Mouse (Mus musculus): Measurements from ENCODE around the gene Prkaa1.
"Not testable (repeated sequence)": the region's sequence is repeated elsewhere in the genome, so short reads cannot be mapped to it uniquely, and the experiment has no call there.

Prkaa1 gene

GRCm38 (mm10) chr15:5129111-5129805 is 14.4 kb upstream of the Prkaa1 start:
- no peak for DNase-seq (ENCODE audit: low spot score in 2 of 2)

GRCm38 (mm10) chr15:5130887-5131668 is 12.6 kb upstream of the Prkaa1 start:
- DNase-seq (ENCODE audit: low spot score in 2 of 2): not testable (repeated sequence)

- DNase-seq (ENCODE audit: low spot score in 2 of 2): no peak
Measured at GRCm38 (mm10) chr15:5133301-5133700, 10.4 kb upstream of the Prkaa1 start.

- DNase-seq (ENCODE audit: low spot score in 2 of 2): no peak
Measured at GRCm38 (mm10) chr15:5134179-5134578, 9.5 kb upstream of the Prkaa1 start.

- no peak for DNase-seq (ENCODE audit: low spot score in 2 of 2)
Measured at GRCm38 (mm10) chr15:5134945-5135483, 8.6 kb upstream of the Prkaa1 start.

- DNase-seq (ENCODE audit: low spot score in 2 of 2): no peak
Measured at GRCm38 (mm10) chr15:5138021-5138856, 5.4 kb upstream of the Prkaa1 start.

GRCm38 (mm10) chr15:5139366-5139765 is 4.3 kb upstream of the Prkaa1 start:
- no peak for DNase-seq (ENCODE audit: low spot score in 2 of 2)

GRCm38 (mm10) chr15:5139863-5140262 is 3.8 kb upstream of the Prkaa1 start:
- no peak for DNase-seq (ENCODE audit: low spot score in 2 of 2)

- DNase-seq (ENCODE audit: low spot score in 2 of 2): no peak
Measured at GRCm38 (mm10) chr15:5140357-5140756, 3.3 kb upstream of the Prkaa1 start.

GRCm38 (mm10) chr15:5142047-5142446 is 1.6 kb upstream of the Prkaa1 start:
- no peak for DNase-seq (ENCODE audit: low spot score in 2 of 2)

- no peak for DNase-seq (ENCODE audit: low spot score in 2 of 2)
Measured at GRCm38 (mm10) chr15:5142714-5143113, 947 bp upstream of the Prkaa1 start.

- DNase-seq (ENCODE audit: low spot score in 2 of 2): peak; percentile 57 to 71
Measured at GRCm38 (mm10) chr15:5144021-5144778, 539 bp downstream of the Prkaa1 start.

GRCm38 (mm10) chr15:5145196-5145945 is 1.7 kb downstream of the Prkaa1 start:
- no peak for DNase-seq (ENCODE audit: low spot score in 2 of 2)

GRCm38 (mm10) chr15:5149187-5149586 is 5.5 kb downstream of the Prkaa1 start:
- no peak for DNase-seq (ENCODE audit: low spot score in 2 of 2)

- DNase-seq (ENCODE audit: low spot score in 2 of 2): no peak
Measured at GRCm38 (mm10) chr15:5152171-5152570, 8.5 kb downstream of the Prkaa1 start.

GRCm38 (mm10) chr15:5154621-5155020 is 11.0 kb downstream of the Prkaa1 start:
- no peak for DNase-seq (ENCODE audit: low spot score in 2 of 2)

GRCm38 (mm10) chr15:5155093-5155492 is 11.4 kb downstream of the Prkaa1 start:
- DNase-seq (ENCODE audit: low spot score in 2 of 2): no peak

- no peak for DNase-seq (ENCODE audit: low spot score in 2 of 2)
Measured at GRCm38 (mm10) chr15:5156355-5156754, 12.7 kb downstream of the Prkaa1 start.

GRCm38 (mm10) chr15:5157386-5157785 is 13.7 kb downstream of the Prkaa1 start:
- DNase-seq (ENCODE audit: low spot score in 2 of 2): no peak

- no peak for DNase-seq (ENCODE audit: low spot score in 2 of 2)
Measured at GRCm38 (mm10) chr15:5158827-5159226, 15.2 kb downstream of the Prkaa1 start.
